Mouse (Mus musculus) layer of hippocampus, postnatal 25 days (tissue): ENCODE data around the gene Xntrpc. TPM values are rescaled to one million over a fixed set of nuclear protein-coding genes. Genes with fewer than 3 reads are reported as not detected.
A peak's percentile ranks its signal among the peaks of the same experiment; 100 is the strongest.

ENCODE experiments used
- DNase-seq, 2 experiments: peaks; one replicate each; pipeline ENCODE4 v3.0.0; 2022; ENCODE audit warnings: mixed read lengths in 2 of 2, low spot score in 1 of 2; ENCODE audit errors: extremely low spot score in 1 of 2
- total RNA-seq, 2 experiments: library from RNA; stranded (reverse); gene quantifications; 2 replicates each; pipeline ENCODE4 v1.2.3; 2021

Gene Xntrpc
- total RNA-seq, 2 experiments from 2014 or later, result 2.0 to 2.2 TPM

- peak in 1 of 2 experiments; percentile 41 for DNase-seq
These were observed 13.0 kb downstream of the Xntrpc start for GRCm38 (mm10) chr7:102078517-102078916.

GRCm38 (mm10) chr7:102080311-102080710 is 14.8 kb downstream of the Xntrpc start:
- DNase-seq, result no peak

GRCm38 (mm10) chr7:102081784-102082183 is 16.3 kb downstream of the Xntrpc start:
- DNase-seq, result no peak

GRCm38 (mm10) chr7:102082816-102083215 is 17.3 kb downstream of the Xntrpc start, which contains the start of gene Trpc2:
TSS of gene Trpc2 (plus strand) at chr7:102083116.
- no peak for DNase-seq

GRCm38 (mm10) chr7:102084041-102084696 is 18.7 kb downstream of the Xntrpc start:
- no peak for DNase-seq

- no peak for DNase-seq
These were observed 21.8 kb downstream of the Xntrpc start for GRCm38 (mm10) chr7:102087336-102087735.

- no peak for DNase-seq
These were observed 34.5 kb downstream of the Xntrpc start for GRCm38 (mm10) chr7:102099760-102100661.

- DNase-seq, result no peak
These were observed 35.4 kb downstream of the Xntrpc start for GRCm38 (mm10) chr7:102100868-102101267.

- DNase-seq, result no peak
These were observed 36.0 kb downstream of the Xntrpc start, which contains the start of gene Art1 for GRCm38 (mm10) chr7:102101487-102101886. TSS of gene Art1 (plus strand) at chr7:102101743.

- no peak for DNase-seq
These were observed 36.7 kb downstream of the Xntrpc start for GRCm38 (mm10) chr7:102102241-102102640.

GRCm38 (mm10) chr7:102102696-102103095 is 37.2 kb downstream of the Xntrpc start:
- no peak for DNase-seq

GRCm38 (mm10) chr7:102103555-102103954 is 38.0 kb downstream of the Xntrpc start:
- no peak for DNase-seq

- no peak for DNase-seq
These were observed 38.6 kb downstream of the Xntrpc start for GRCm38 (mm10) chr7:102104126-102104525.

- DNase-seq, result no peak
These were observed 41.2 kb downstream of the Xntrpc start for GRCm38 (mm10) chr7:102106700-102107141.

- DNase-seq, result no peak
These were observed 42.7 kb downstream of the Xntrpc start for GRCm38 (mm10) chr7:102108206-102108605.

GRCm38 (mm10) chr7:102109171-102109570 is 43.7 kb downstream of the Xntrpc start, which contains the start of gene Art5:
TSS of gene Art5 (minus strand) at chr7:102109489.
- no peak for DNase-seq

GRCm38 (mm10) chr7:102109746-102110145 is 44.2 kb downstream of the Xntrpc start:
- DNase-seq, result no peak

- DNase-seq, result no peak
These were observed 47.7 kb downstream of the Xntrpc start for GRCm38 (mm10) chr7:102113151-102113729.

- no peak for DNase-seq
These were observed 51.2 kb downstream of the Xntrpc start, which contains the start of gene Chrna10 for GRCm38 (mm10) chr7:102116579-102117331. TSS of gene Chrna10 (minus strand) at chr7:102116828.

- no peak for DNase-seq
These were observed 51.9 kb downstream of the Xntrpc start for GRCm38 (mm10) chr7:102117382-102117781.
